Mouse (Mus musculus): ENCODE measurements at regions not wholly inside any gene's neighbourhood (a gene's known extent, or its start where the extent isn't known, plus 50 kb on each side); places are given as distances from the start of the nearest gene placed in this dataset.

DNA sequence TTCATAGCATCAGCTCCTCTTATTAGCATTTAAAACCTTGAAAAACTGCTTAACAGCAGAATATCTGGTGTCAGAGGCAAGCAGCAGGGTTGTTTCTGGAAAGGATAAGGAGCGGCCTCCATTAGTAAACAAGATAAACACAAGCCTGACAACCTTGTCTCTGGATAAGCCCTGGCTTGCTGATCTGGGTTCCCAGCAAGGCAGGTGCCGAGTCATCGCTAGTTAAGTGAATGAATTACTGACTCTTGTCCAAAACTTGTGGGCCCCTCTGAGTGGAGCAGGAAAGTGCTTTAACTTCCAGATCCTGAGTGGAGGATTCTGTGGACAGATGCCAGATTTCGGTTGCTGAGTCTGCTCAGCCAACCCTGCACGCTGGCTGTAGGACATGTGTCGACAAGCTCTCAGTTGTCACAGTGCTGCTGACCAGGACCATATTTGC lies 85.6 kb upstream of the Lgalsl start:
- TF ChIP-seq CTCF (IDR thresholded peaks at IDR 0.05; ENCODE audit: control insufficient read depth, insufficient read depth, low read length) (no peak), POLR2A (IDR thresholded peaks at IDR 0.05; ENCODE audit: borderline replicate concordance, control insufficient read depth, low read depth, low read length) (no peak)

Data from bone marrow, adult 2 months (tissue).